8 mouse cellular contexts compared by ENCODE assay signal in the genomic region with DNA sequence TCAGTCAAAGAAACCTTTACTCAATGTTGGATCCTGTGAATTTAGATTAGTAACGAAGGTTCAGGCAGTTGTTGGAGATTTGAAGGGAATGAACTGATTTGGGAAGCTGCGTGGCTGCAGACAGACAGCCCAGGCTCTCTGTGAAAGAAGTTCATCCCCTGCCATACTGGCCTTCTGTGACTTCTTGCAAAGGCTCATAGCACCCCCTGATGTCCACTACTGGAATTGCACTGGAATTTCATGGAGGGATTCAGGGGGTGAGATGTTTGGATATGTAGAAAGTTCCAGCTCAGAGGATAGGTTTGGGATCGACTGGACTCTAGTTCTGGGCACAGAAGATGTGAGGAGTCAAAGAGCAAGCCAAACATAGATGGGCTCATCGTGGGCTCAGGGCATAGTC. TPM values are rescaled to one million over a fixed set of nuclear protein-coding genes. Genes with fewer than 3 reads are reported as not detected.
DNase-seq lines count a peak whose midpoint lies in the region; ATAC-seq and TF ChIP-seq lines count a peak whose summit lies in the region.

No protein-coding gene starts in this region.

- H3K9me3 ChIP-seq in intestine, postnatal 0 days (ENCODE audit: control insufficient read depth) = no peaks in the 10 kb centered on the region
- no peaks in the 10 kb centered on the region for H3K9me3 ChIP-seq in intestine, embryonic 16.5 days (ENCODE audit: control insufficient read depth, low read length)
- H3K9me3 ChIP-seq in stomach, postnatal 0 days (ENCODE audit: control insufficient read depth, low read length) = no peaks in the 10 kb centered on the region

- H3K27ac ChIP-seq in intestine, postnatal 0 days (ENCODE audit: low read depth, low read length) = no peak overlapping the region
- no peak overlapping the region for H3K27ac ChIP-seq in intestine, embryonic 16.5 days (ENCODE audit: low read length)
- no peak overlapping the region for H3K27ac ChIP-seq in stomach, postnatal 0 days (replicated peaks)

- WGBS in intestine, postnatal 0 days = 32% methylated on average over 4 of the region's 4 CpGs
- WGBS in intestine, embryonic 16.5 days = 29% methylated on average over 4 of the region's 4 CpGs
- WGBS in stomach, postnatal 0 days = 23% methylated on average over 4 of the region's 4 CpGs

- no peak for TF ChIP-seq EP300 in stomach, postnatal 0 days (optimal IDR thresholded peaks at IDR 0.05)

- no peaks in the 10 kb centered on the region for H3K27me3 ChIP-seq in intestine, postnatal 0 days (replicated peaks; ENCODE audit: control insufficient read depth, insufficient read depth, low read length)
- H3K27me3 ChIP-seq in intestine, embryonic 16.5 days (replicated peaks; ENCODE audit: control insufficient read depth, insufficient read depth, low read length) = no peaks in the 10 kb centered on the region
- H3K27me3 ChIP-seq in stomach, postnatal 0 days (ENCODE audit: control insufficient read depth, insufficient read depth, low read length) = no peaks in the 10 kb centered on the region

- peak; percentile 91 for TF ChIP-seq CTCF in intestine, postnatal 0 days (IDR thresholded peaks at IDR 0.05; ENCODE audit: low read depth)
- TF ChIP-seq CTCF in stomach, postnatal 0 days (IDR thresholded peaks at IDR 0.05; ENCODE audit: low read depth) = peak; percentile 91

- H3K4me2 ChIP-seq in intestine, postnatal 0 days (replicated peaks; ENCODE audit: low read depth) = no peak overlapping the region
- no peak overlapping the region for H3K4me2 ChIP-seq in intestine, embryonic 16.5 days (ENCODE audit: low read depth, low read length)
- no peak overlapping the region for H3K4me2 ChIP-seq in stomach, postnatal 0 days (replicated peaks; ENCODE audit: low read depth)

- H3K36me3 ChIP-seq in intestine, postnatal 0 days (ENCODE audit: control insufficient read depth, insufficient read depth) = no peaks in the 10 kb centered on the region
- no peaks in the 10 kb centered on the region for H3K36me3 ChIP-seq in intestine, embryonic 16.5 days (ENCODE audit: control insufficient read depth, insufficient read depth, low read length)
- no peaks in the 10 kb centered on the region for H3K36me3 ChIP-seq in stomach, postnatal 0 days (ENCODE audit: control insufficient read depth, insufficient read depth, low read length)

- no peak for ATAC-seq in intestine, postnatal 0 days
- ATAC-seq in intestine, embryonic 16.5 days = no peak
- ATAC-seq in megakaryocyte, adult 5-6 weeks (ENCODE audit: poor library complexity, severe bottlenecking) = peak; percentile 51; the same call in 1 of the 2 replicates
- no peak for ATAC-seq in stomach, postnatal 0 days (ENCODE audit: low FRiP score, low TSS enrichment)

- peak; percentile 61 for DNase-seq in MN1 (ENCODE audit: low spot score)
- DNase-seq in cerebellum, adult 8-10 months = peak; percentile 68
- peak; percentile 78 to 81 for DNase-seq in frontal cortex, postnatal 36 days (ENCODE audit: low spot score in 2 of 2)
- DNase-seq in layer of hippocampus, postnatal 10 days (ENCODE audit: low spot score in 2 of 2) = peak; percentile 89 to 93
- DNase-seq in stomach, postnatal 0 days (ENCODE audit: low spot score) = peak; percentile 69

- H3K4me3 ChIP-seq in intestine, postnatal 0 days (ENCODE audit: low read depth, low read length) = no peak overlapping the region
- H3K4me3 ChIP-seq in intestine, embryonic 16.5 days (ENCODE audit: low read length) = no peak overlapping the region
- no peak overlapping the region for H3K4me3 ChIP-seq in stomach, postnatal 0 days (ENCODE audit: low read depth, low read length)

- H3K4me1 ChIP-seq in intestine, postnatal 0 days (replicated peaks; ENCODE audit: control insufficient read depth, insufficient read depth, low read length) = no peaks in the 10 kb centered on the region
- no peaks in the 10 kb centered on the region for H3K4me1 ChIP-seq in intestine, embryonic 16.5 days (ENCODE audit: control insufficient read depth, insufficient read depth, low read length)
- H3K4me1 ChIP-seq in stomach, postnatal 0 days (replicated peaks; ENCODE audit: control insufficient read depth, insufficient read depth) = no peaks in the 10 kb centered on the region

- no peak overlapping the region for H3K9ac ChIP-seq in intestine, postnatal 0 days (ENCODE audit: low read depth, low read length)
- no peak overlapping the region for H3K9ac ChIP-seq in intestine, embryonic 16.5 days (ENCODE audit: low read depth, low read length)
- H3K9ac ChIP-seq in stomach, postnatal 0 days (ENCODE audit: low read length) = no peak overlapping the region

RNA-seq across cellular contexts. Expression of gene Tmem130, which starts 27.7 kb away (rescaled TPM):
- polyA plus RNA-seq in intestine, postnatal 0 days (2015; fragmentation: Nextera tagmentation; extraction: Ambion mirVana) = 2.4 and 2.9 TPM in 2 replicates
- 2.6 and 3.2 TPM in 2 replicates for polyA plus RNA-seq in intestine, embryonic 16.5 days (2015; fragmentation: Nextera tagmentation; extraction: Ambion mirVana)
- total RNA-seq in layer of hippocampus, postnatal 10 days (2021) = 100 to 1,000 TPM; 168 to 176 TPM
- total RNA-seq in megakaryocyte, adult 5-6 weeks (2015) = not detected in 2 replicates
- not detected in 2 replicates for total RNA-seq in megakaryocyte, adult 5-6 weeks (2017)
- polyA plus RNA-seq in stomach, postnatal 0 days (2015; fragmentation: Nextera tagmentation; extraction: Ambion mirVana) = 2.9 and 3.2 TPM in 2 replicates

RNA-seq across cellular contexts. Expression of gene Trrap, which starts 33.6 kb away (rescaled TPM):
- polyA plus RNA-seq in intestine, postnatal 0 days (2015; fragmentation: Nextera tagmentation; extraction: Ambion mirVana) = 20.0 and 24.3 TPM in 2 replicates
- polyA plus RNA-seq in intestine, embryonic 16.5 days (2015; fragmentation: Nextera tagmentation; extraction: Ambion mirVana) = 33.9 and 37.0 TPM in 2 replicates
- 100 to 1,000 TPM; 149 to 169 TPM for total RNA-seq in layer of hippocampus, postnatal 10 days (2021)
- total RNA-seq in megakaryocyte, adult 5-6 weeks (2015) = 52.9 and 55.2 TPM in 2 replicates
- total RNA-seq in megakaryocyte, adult 5-6 weeks (2017) = 32.1 and 56.3 TPM in 2 replicates
- 22.7 TPM in 2 replicates for polyA plus RNA-seq in stomach, postnatal 0 days (2015; fragmentation: Nextera tagmentation; extraction: Ambion mirVana)
